Mouse (Mus musculus): ENCODE measurements around the gene Gps1. TPM values are rescaled to one million over a fixed set of nuclear protein-coding genes. Genes with fewer than 3 reads are reported as not detected.
"Not testable (repeated sequence)": the region's sequence is repeated elsewhere in the genome, so short reads cannot be mapped to it uniquely, and the experiment has no call there.

Gene Gps1
- 269 and 270 TPM in 2 replicates for polyA plus RNA-seq (2016; fragmentation: Nextera tagmentation; extraction: Ambion mirVana)

GRCm38 (mm10) chr11:120784064-120784791 lies at the start of gene Gps1, which contains the start of gene Rfng:
TSS of gene Gps1 (plus strand) at chr11:120784272.
TSS of gene Rfng (minus strand) at chr11:120784207.
- DNase-seq (ENCODE audit: low spot score): peak; percentile 91
- peaks cover 58% of the 10 kb centered on the region for H3K36me3 ChIP-seq
- peak within 1 kb of the TSS; percentile 90 for H3K27ac ChIP-seq
- 1% methylated on average over 95 of the region's 107 CpGs for WGBS
- H3K27me3 ChIP-seq (ENCODE audit: low read depth, poor library complexity, severe bottlenecking): peaks cover 21% of the 10 kb centered on the region
- peak within 1 kb of the TSS; percentile 98 for H3K4me3 ChIP-seq
- peaks cover 26% of the 10 kb centered on the region for H3K4me1 ChIP-seq
- no peaks in the 10 kb centered on the region for H3K9me3 ChIP-seq (replicated peaks)

DNA sequence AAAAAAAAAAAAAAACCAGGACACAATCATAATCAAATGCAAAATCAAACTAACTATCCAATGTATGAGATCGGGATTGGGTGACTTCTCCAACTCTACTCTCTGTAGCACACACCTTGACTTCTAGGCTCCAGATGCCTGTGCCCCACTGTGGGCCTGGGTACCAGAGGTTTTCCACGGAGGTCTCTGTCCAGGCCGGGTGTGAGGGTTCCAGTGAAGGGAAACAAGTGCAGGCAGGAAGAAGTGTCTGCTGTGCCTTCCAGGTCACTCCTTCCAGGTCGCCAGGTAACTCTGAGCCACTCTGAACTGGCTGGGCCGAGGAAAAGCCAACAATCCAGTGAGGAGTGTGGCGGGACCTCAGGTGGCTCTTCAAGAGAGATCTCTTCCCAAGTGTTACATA lies 47.6 kb upstream of the Gps1 start:
- WGBS: 79% methylated on average over 6 of the region's 6 CpGs

DNA sequence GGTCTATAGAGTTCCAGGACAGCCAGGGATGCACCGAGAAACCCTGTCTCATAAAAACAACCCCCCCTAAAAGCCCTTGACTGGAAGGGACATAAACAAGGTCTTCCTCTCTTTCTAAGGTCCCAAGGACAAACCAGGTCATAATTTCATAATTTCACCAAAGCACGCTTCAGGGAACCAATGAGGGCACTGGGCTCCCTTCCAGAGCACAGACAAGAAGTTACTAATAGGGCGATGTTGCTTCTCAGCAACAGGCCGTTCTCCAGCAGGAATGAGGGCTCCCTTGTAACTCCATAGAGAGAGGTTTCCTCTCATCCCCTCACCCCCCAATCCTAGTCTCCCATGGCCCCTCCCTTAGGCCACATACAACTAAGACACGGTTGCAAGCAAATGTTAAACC lies 43.1 kb upstream of the Gps1 start:
- no peaks in the 10 kb centered on the region for H3K4me1 ChIP-seq
- WGBS: 93% methylated on average over 5 of the region's 5 CpGs
- DNase-seq (ENCODE audit: low spot score): no peak
- H3K36me3 ChIP-seq: no peaks in the 10 kb centered on the region
- H3K4me3 ChIP-seq: no peak overlapping the region
- no peaks in the 10 kb centered on the region for H3K9me3 ChIP-seq (replicated peaks)
- H3K27ac ChIP-seq: no peak overlapping the region
- no peaks in the 10 kb centered on the region for H3K27me3 ChIP-seq (ENCODE audit: low read depth, poor library complexity, severe bottlenecking)

More for the DNA sequence above, 47.6 kb upstream of the Gps1 start:
- Histone ChIP-seq H3K36me3 (no peaks in the 10 kb centered on the region), H3K27ac (no peak overlapping the region), H3K4me3 (no peak overlapping the region), H3K4me1 (0 out of 2 replicates have a peak, but pooled peaks cover 2% of the 10 kb centered on the region), H3K27me3 (ENCODE audit: low read depth, poor library complexity, severe bottlenecking) (no peaks in the 10 kb centered on the region), H3K9me3 (replicated peaks) (no peaks in the 10 kb centered on the region)
- DNase-seq (ENCODE audit: low spot score): no peak

DNA sequence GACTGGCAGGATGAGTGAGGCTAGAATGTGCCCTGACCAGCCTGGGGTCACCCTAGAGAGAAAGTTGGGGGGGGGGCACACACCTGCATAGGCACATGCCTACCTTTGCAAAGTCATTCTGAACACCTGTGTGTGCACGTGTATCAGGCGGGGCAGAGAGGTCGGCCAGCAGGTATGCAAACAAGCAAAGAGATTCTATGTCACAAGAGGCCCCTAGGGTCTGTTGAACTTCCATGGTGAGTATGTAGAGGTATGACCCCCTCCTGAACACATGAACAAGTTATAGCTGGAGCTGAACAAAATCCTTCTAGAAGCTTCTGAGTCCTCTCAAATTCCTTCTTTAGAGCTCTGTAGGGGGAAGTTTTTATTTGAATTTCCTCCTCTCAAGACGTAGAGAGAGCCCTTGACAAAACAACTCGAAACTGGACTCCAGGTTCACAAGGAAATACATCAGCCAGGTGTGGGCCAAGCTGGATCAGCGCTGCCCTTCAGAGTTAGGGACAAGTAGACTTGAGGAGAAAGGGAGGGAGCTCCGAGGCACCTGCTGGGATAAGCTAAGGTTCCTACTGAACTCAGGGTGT lies 39.9 kb upstream of the Gps1 start:
- Histone ChIP-seq H3K9me3 (replicated peaks) (no peaks in the 10 kb centered on the region), H3K36me3 (no peaks in the 10 kb centered on the region), H3K27me3 (ENCODE audit: low read depth, poor library complexity, severe bottlenecking) (no peaks in the 10 kb centered on the region), H3K4me3 (no peak overlapping the region), H3K4me1 (peaks cover 17% of the 10 kb centered on the region), H3K27ac (no peak overlapping the region)
- no peak for DNase-seq (ENCODE audit: low spot score)
- 77% methylated on average over 7 of the region's 7 CpGs for WGBS

DNA sequence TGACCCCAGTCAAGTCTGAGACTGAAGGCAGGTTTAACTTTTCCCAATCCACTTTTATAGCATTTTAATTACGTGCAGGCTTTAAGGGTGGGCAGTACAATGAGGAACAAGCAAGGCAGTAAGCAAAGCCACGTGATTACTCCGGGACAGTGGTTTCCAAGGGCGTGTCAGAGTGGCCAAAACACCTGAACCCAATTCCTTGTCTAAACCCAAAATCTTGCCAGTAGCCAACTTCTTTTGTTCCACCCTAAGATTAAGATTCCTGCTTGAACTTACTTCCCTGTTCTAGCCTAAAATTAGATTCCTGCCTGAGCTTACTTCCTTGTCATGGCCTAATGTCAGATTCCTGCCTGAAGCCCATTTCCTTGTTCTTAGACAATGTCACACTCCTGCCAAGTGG lies 36.1 kb upstream of the Gps1 start:
- H3K27me3 ChIP-seq (ENCODE audit: low read depth, poor library complexity, severe bottlenecking): no peaks in the 10 kb centered on the region
- WGBS: 54% methylated on average over 4 of the region's 4 CpGs
- H3K4me3 ChIP-seq: no peak overlapping the region
- H3K4me1 ChIP-seq: peaks cover 17% of the 10 kb centered on the region
- H3K36me3 ChIP-seq: no peaks in the 10 kb centered on the region
- no peaks in the 10 kb centered on the region for H3K9me3 ChIP-seq (replicated peaks)
- no peak overlapping the region for H3K27ac ChIP-seq
- no peak for DNase-seq (ENCODE audit: low spot score)

GRCm38 (mm10) chr11:120749430-120749829 lies 34.6 kb upstream of the Gps1 start:
- Histone ChIP-seq H3K4me3 (no peak overlapping the region), H3K27ac (no peak overlapping the region), H3K9me3 (replicated peaks) (no peaks in the 10 kb centered on the region), H3K36me3 (no peaks in the 10 kb centered on the region), H3K27me3 (ENCODE audit: low read depth, poor library complexity, severe bottlenecking) (no peaks in the 10 kb centered on the region), H3K4me1 (peaks cover 17% of the 10 kb centered on the region)
- 65% methylated on average over 8 of the region's 8 CpGs for WGBS
- DNase-seq (ENCODE audit: low spot score): no peak

GRCm38 (mm10) chr11:120751606-120752005 lies 32.5 kb upstream of the Gps1 start:
- Histone ChIP-seq H3K27me3 (ENCODE audit: low read depth, poor library complexity, severe bottlenecking) (no peaks in the 10 kb centered on the region), H3K9me3 (replicated peaks) (no peaks in the 10 kb centered on the region), H3K4me3 (no peak overlapping the region), H3K27ac (no peak overlapping the region), H3K4me1 (peaks cover 17% of the 10 kb centered on the region), H3K36me3 (no peaks in the 10 kb centered on the region)
- 83% methylated on average over 4 of the region's 4 CpGs for WGBS
- no peak for DNase-seq (ENCODE audit: low spot score)

DNA sequence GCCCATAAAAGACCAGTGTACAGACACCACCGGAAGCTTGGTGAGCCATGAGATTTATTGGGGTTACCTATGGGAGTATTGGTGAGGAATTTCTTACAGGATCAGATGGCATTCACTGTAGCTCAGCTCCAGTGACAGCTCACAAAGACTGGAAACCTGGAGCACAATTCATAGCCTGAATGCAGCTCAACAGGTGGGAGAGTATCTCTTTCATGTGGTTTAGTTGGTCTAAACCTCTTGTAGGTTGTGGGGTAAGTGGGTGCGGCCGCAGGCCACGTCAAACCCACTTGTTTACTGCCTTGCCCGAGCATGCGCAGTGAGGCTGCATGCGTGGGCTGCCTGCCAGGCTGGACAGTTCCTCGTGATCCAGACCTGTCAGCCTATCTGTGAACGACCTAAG lies 23.8 kb upstream of the Gps1 start:
- Histone ChIP-seq H3K27ac (no peak overlapping the region), H3K4me3 (no peak overlapping the region), H3K27me3 (ENCODE audit: low read depth, poor library complexity, severe bottlenecking) (peaks cover 26% of the 10 kb centered on the region), H3K4me1 (0 out of 2 replicates have a peak, but pooled peaks cover 5% of the 10 kb centered on the region), H3K36me3 (no peaks in the 10 kb centered on the region), H3K9me3 (replicated peaks) (peaks cover 8% of the 10 kb centered on the region; the same call in 1 of the 2 replicates)
- WGBS: 90% methylated on average over 9 of the region's 9 CpGs
- DNase-seq (ENCODE audit: low spot score): no peak

DNA sequence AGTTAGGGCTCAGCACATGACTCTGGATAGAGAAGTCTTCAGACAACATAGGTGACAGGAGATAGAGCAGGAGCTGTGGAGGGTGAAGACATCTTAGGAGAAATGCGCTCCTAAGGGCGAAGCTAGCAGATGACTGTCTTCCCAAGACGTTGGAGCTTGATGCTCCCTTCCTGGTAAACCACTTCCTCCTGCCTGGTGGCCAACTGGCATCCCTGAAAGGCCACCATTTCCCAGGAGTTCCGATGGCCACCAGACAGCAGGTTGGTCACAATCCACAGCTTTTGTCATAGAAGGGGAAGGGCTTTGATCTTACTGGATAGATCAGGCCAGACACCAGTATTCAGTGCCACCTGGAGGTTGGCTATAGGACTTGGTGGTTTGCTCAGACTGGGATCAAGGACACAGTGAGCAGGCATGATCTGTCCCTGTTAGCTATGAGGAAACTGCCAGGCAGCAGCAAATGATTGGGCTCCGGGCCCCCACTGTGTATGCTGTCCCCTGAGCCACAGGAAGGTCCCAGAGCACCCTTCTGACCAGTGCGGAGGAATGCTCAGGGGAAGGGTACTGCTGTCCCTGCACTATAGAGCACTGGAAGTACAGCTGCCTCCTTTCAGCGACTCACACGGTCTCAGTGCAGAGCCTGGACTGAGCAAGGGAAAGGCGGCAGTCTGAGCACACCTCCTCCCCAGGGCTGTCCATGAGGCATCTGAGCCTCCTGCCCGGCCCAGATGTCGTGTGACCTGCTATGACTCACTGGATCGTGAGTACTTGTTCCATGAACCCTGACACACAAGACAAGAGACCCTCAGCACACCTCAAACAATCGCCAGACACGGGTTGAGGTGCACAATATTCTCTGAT lies 22.0 kb upstream of the Gps1 start:
- Histone ChIP-seq H3K27me3 (ENCODE audit: low read depth, poor library complexity, severe bottlenecking) (peaks cover 32% of the 10 kb centered on the region), H3K27ac (peak overlapping the region; percentile 9; the same call in 1 of the 2 replicates), H3K4me1 (0 out of 2 replicates have a peak, but pooled peaks cover 5% of the 10 kb centered on the region), H3K4me3 (no peak overlapping the region), H3K9me3 (replicated peaks) (peaks cover 8% of the 10 kb centered on the region; the same call in 1 of the 2 replicates), H3K36me3 (no peaks in the 10 kb centered on the region)
- WGBS: 76% methylated on average over 14 of the region's 14 CpGs
- DNase-seq (ENCODE audit: low spot score): no peak

GRCm38 (mm10) chr11:120762672-120763041 lies 21.4 kb upstream of the Gps1 start, which contains the start of gene Hmga1b:
TSS of gene Hmga1b (plus strand) at chr11:120762794.
- H3K36me3 ChIP-seq; H3K4me3 ChIP-seq; H3K4me1 ChIP-seq; H3K9me3 ChIP-seq (replicated peaks); DNase-seq (ENCODE audit: low spot score): not testable (repeated sequence)
- H3K27me3 ChIP-seq (ENCODE audit: low read depth, poor library complexity, severe bottlenecking): peaks cover 32% of the 10 kb centered on the region
- 20% methylated on average over 14 of the region's 14 CpGs for WGBS
- peak within 1 kb of the TSS; percentile 9; the same call in 1 of the 2 replicates for H3K27ac ChIP-seq

DNA sequence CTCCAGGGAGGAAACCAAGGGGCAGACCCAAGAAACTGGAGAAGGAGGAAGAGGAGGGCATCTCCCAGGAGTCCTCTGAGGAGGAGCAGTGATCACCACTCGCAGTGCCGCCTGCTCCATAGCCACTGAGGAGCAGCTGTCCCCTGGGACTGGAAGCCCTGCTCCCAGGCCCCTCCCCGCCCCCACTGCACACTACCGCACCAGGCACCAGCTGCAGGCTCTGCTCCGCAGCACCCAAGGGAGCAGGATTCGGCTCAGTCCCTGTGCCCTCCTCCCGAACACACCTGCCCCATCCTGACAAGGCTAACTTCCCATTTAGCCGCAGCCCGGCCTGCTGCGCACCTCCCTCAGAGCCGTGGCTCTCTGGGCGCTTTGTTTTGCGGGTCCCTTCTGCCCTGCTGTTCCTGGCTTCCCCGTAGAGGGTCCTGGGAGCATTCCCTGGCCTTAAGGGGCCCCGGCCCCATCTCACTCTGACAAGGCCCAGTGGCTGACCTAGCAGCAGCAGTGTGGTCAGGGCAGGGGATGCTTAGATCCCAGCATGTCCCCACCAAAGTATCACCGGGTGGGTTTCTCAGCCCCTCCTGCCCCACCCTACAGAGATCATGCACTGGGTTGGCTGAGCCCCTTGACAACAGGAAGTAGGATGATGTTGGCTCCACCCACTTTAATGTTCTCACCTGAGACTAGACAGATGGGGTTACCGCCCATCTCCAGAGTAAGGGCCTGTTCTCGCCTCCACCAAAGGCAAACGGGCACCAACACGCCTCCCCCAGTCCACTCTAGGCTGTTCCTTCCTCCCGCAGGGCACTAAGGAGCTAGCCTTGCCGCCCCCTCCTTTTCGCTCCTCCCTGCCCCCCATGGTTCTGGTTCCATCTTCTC lies 20.7 kb upstream of the Gps1 start:
- peaks cover 32% of the 10 kb centered on the region for H3K27me3 ChIP-seq (ENCODE audit: low read depth, poor library complexity, severe bottlenecking)
- H3K36me3 ChIP-seq; H3K4me1 ChIP-seq; H3K4me3 ChIP-seq; H3K27ac ChIP-seq; DNase-seq (ENCODE audit: low spot score); H3K9me3 ChIP-seq (replicated peaks): not testable (repeated sequence)
- WGBS: 14% methylated on average over 7 of the region's 23 CpGs

- H3K4me3 ChIP-seq; H3K4me1 ChIP-seq; H3K36me3 ChIP-seq; H3K27ac ChIP-seq; H3K9me3 ChIP-seq (replicated peaks); DNase-seq (ENCODE audit: low spot score): not testable (repeated sequence)
- 75% methylated on average over 5 of the region's 7 CpGs for WGBS
- H3K27me3 ChIP-seq (ENCODE audit: low read depth, poor library complexity, severe bottlenecking): peaks cover 23% of the 10 kb centered on the region
Measured at GRCm38 (mm10) chr11:120767023-120767422, 17.0 kb upstream of the Gps1 start.

Data from limb, embryonic 10.5 days (tissue).